Mouse (Mus musculus): ENCODE measurements around the gene Kif3c. TPM values are rescaled to one million over a fixed set of nuclear protein-coding genes. Genes with fewer than 3 reads are reported as not detected.

The Kif3c gene
- total and polyA plus RNA-seq, 3 experiments, result 3.5 to 5.9 (median 5.5) TPM

GRCm38 (mm10) chr12:3377755-3378154 lies 12.8 kb downstream of the Kif3c start:
- no peaks in the 10 kb centered on the region for H3K79me2 ChIP-seq (replicated peaks; ENCODE audit: control insufficient read depth, extremely low read depth, insufficient read depth, poor library complexity, severe bottlenecking)
- no peak for DNase-seq (ENCODE audit: extremely low read depth)
- no peak overlapping the region for H3K27ac ChIP-seq (ENCODE audit: insufficient read depth, low read depth)
- peaks cover 0 to 10% of the 10 kb centered on the region in 2 experiments; a peak in 2 of 4 replicates for H3K4me1 ChIP-seq (ENCODE audit: control insufficient read depth in 1 of 2, insufficient read depth in 2 of 2)
- no peaks in the 10 kb centered on the region for H3K9me3 ChIP-seq (replicated peaks; ENCODE audit: low read length)
- in situ Hi-C loops (cut with MboI; ENCODE audit: low pct_ligation_motif_present, low pct_unique_long_range_greater_than_20kb, low sequenced_read_pairs), result no loop called here
- no peak overlapping the region for H3K4me2 ChIP-seq (ENCODE audit: insufficient read depth, low read depth, poor library complexity, severe bottlenecking)
- H3K9ac ChIP-seq (ENCODE audit: insufficient read depth, low read depth), result no peak overlapping the region
- no peak overlapping the region for H3K4me3 ChIP-seq (replicated peaks in 1 of 3; ENCODE audit: low read depth in 2 of 3, low read length in 2 of 3, poor library complexity in 1 of 3)
- no peaks in the 10 kb centered on the region for H3K27me3 ChIP-seq (replicated peaks)
- dilution Hi-C loops (cut with MboI; ENCODE audit: extremely low pct_ligation_motif_present, extremely low pct_unique_long_range_greater_than_20kb, low sequenced_read_pairs), result no loop called here
- TF ChIP-seq E2F4 (IDR thresholded peaks at IDR 0.05; ENCODE audit: insufficient replicate concordance, low read depth, low read length) (no peak), CHD2 (IDR thresholded peaks at IDR 0.05; ENCODE audit: low read length) (no peak), ZC3H11A (IDR thresholded peaks at IDR 0.05; ENCODE audit: low read depth, low read length) (no peak), BHLHE40 (IDR thresholded peaks at IDR 0.05; ENCODE audit: low read depth, low read length) (no peak), ZKSCAN1 (IDR thresholded peaks at IDR 0.05; ENCODE audit: borderline replicate concordance, low read depth, low read length) (no peak)
- peaks cover 0 to 12% of the 10 kb centered on the region in 2 experiments for H3K36me3 ChIP-seq (replicated peaks in 1 of 2; ENCODE audit: control insufficient read depth in 1 of 2, insufficient read depth in 1 of 2, low read length in 1 of 2)

GRCm38 (mm10) chr12:3384860-3385259 lies 19.9 kb downstream of the Kif3c start:
- no peak overlapping the region for H3K4me2 ChIP-seq (ENCODE audit: insufficient read depth, low read depth, poor library complexity, severe bottlenecking)
- no peak overlapping the region for H3K4me3 ChIP-seq (replicated peaks in 1 of 3; ENCODE audit: low read depth in 2 of 3, low read length in 2 of 3, poor library complexity in 1 of 3)
- in situ Hi-C loops (cut with MboI; ENCODE audit: low pct_ligation_motif_present, low pct_unique_long_range_greater_than_20kb, low sequenced_read_pairs), result no loop called here
- no peaks in the 10 kb centered on the region for H3K9me3 ChIP-seq (replicated peaks; ENCODE audit: low read length)
- no peak overlapping the region for H3K27ac ChIP-seq (ENCODE audit: insufficient read depth, low read depth)
- H3K27me3 ChIP-seq (replicated peaks), result no peaks in the 10 kb centered on the region
- H3K36me3 ChIP-seq (replicated peaks in 1 of 2; ENCODE audit: control insufficient read depth in 1 of 2, insufficient read depth in 1 of 2, low read length in 1 of 2), result peaks cover 0 to 34% of the 10 kb centered on the region in 2 experiments
- no peak for TF ChIP-seq ZKSCAN1 (IDR thresholded peaks at IDR 0.05; ENCODE audit: borderline replicate concordance, low read depth, low read length)
- no peak for TF ChIP-seq TCF12 (IDR thresholded peaks at IDR 0.05; ENCODE audit: low read depth, low read length)
- no peak for TF ChIP-seq E2F4 (IDR thresholded peaks at IDR 0.05; ENCODE audit: insufficient replicate concordance, low read depth, low read length)
- no peak for TF ChIP-seq MAFK (IDR thresholded peaks at IDR 0.05; ENCODE audit: insufficient replicate concordance, low read length)
- no peak for TF ChIP-seq CHD2 (IDR thresholded peaks at IDR 0.05; ENCODE audit: low read length)
- TF ChIP-seq KAT2A (IDR thresholded peaks at IDR 0.05; ENCODE audit: insufficient replicate concordance, low read length), result no peak
- TF ChIP-seq IRF4 (IDR thresholded peaks at IDR 0.05; ENCODE audit: low read depth, low read length), result no peak
- no peak for TF ChIP-seq USF1 (IDR thresholded peaks at IDR 0.05; ENCODE audit: low read depth, low read length)
- TF ChIP-seq SMC3 (IDR thresholded peaks at IDR 0.05; ENCODE audit: low read depth, low read length), result no peak
- TF ChIP-seq GABPA (IDR thresholded peaks at IDR 0.05; ENCODE audit: insufficient replicate concordance, low read depth, low read length), result no peak
- H3K79me2 ChIP-seq (replicated peaks; ENCODE audit: control insufficient read depth, extremely low read depth, insufficient read depth, poor library complexity, severe bottlenecking), result no peaks in the 10 kb centered on the region
- H3K4me1 ChIP-seq (ENCODE audit: control insufficient read depth in 1 of 2, insufficient read depth in 2 of 2), result peaks cover 4 to 17% of the 10 kb centered on the region in 2 experiments; a peak in 2 of 4 replicates
- no peak overlapping the region for H3K9ac ChIP-seq (ENCODE audit: insufficient read depth, low read depth)
- dilution Hi-C loops (cut with MboI; ENCODE audit: extremely low pct_ligation_motif_present, extremely low pct_unique_long_range_greater_than_20kb, low sequenced_read_pairs), result no loop called here
- no peak for DNase-seq (ENCODE audit: extremely low read depth)

GRCm38 (mm10) chr12:3385271-3385670 lies 20.3 kb downstream of the Kif3c start:
- dilution Hi-C loops (cut with MboI; ENCODE audit: extremely low pct_ligation_motif_present, extremely low pct_unique_long_range_greater_than_20kb, low sequenced_read_pairs), result no loop called here
- no peak for TF ChIP-seq SIN3A (IDR thresholded peaks at IDR 0.05; ENCODE audit: low read length)
- no peak for TF ChIP-seq TBP (conservative IDR thresholded peaks at IDR 0.05; ENCODE audit: low read depth, low read length)
- no peak for TF ChIP-seq ZC3H11A (IDR thresholded peaks at IDR 0.05; ENCODE audit: low read depth, low read length)

More at GRCm38 (mm10) chr12:3385271-3385670, 20.3 kb downstream of the Kif3c start:
- no peaks in the 10 kb centered on the region for H3K79me2 ChIP-seq (replicated peaks; ENCODE audit: control insufficient read depth, extremely low read depth, insufficient read depth, poor library complexity, severe bottlenecking)
- peaks cover 4 to 21% of the 10 kb centered on the region in 2 experiments; a peak in 3 of 4 replicates for H3K4me1 ChIP-seq (ENCODE audit: control insufficient read depth in 1 of 2, insufficient read depth in 2 of 2)
- no peaks in the 10 kb centered on the region for H3K27me3 ChIP-seq (replicated peaks)
- H3K27ac ChIP-seq (ENCODE audit: insufficient read depth, low read depth), result no peak overlapping the region
- no peak overlapping the region for H3K4me2 ChIP-seq (ENCODE audit: insufficient read depth, low read depth, poor library complexity, severe bottlenecking)
- H3K4me3 ChIP-seq (replicated peaks in 1 of 3; ENCODE audit: low read depth in 2 of 3, low read length in 2 of 3, poor library complexity in 1 of 3), result no peak overlapping the region
- H3K36me3 ChIP-seq (replicated peaks in 1 of 2; ENCODE audit: control insufficient read depth in 1 of 2, insufficient read depth in 1 of 2, low read length in 1 of 2), result peaks cover 0 to 34% of the 10 kb centered on the region in 2 experiments
- H3K9me3 ChIP-seq (replicated peaks; ENCODE audit: low read length), result no peaks in the 10 kb centered on the region
- DNase-seq (ENCODE audit: extremely low read depth), result no peak
- in situ Hi-C loops (cut with MboI; ENCODE audit: low pct_ligation_motif_present, low pct_unique_long_range_greater_than_20kb, low sequenced_read_pairs), result no loop called here
- H3K9ac ChIP-seq (ENCODE audit: insufficient read depth, low read depth), result no peak overlapping the region

All from CH12.LX (cell line).